Mouse (Mus musculus): ENCODE results near the gene Gm4131. TPM values are rescaled to one million over a fixed set of nuclear protein-coding genes. Genes with fewer than 3 reads are reported as not detected.

Gene Gm4131
- total RNA-seq (2023), result not detected

GRCm38 (mm10) chr14:62566821-62567220 is at the start of gene Gm4131:
TSS of gene Gm4131 (minus strand) at chr14:62566921.

GRCm38 (mm10) chr14:62555309-62555829 is 11.4 kb downstream of the Gm4131 start, which contains the start of gene Fam124a:
TSS of gene Fam124a (plus strand) at chr14:62555737.

GRCm38 (mm10) chr14:62456239-62456747 is 110.4 kb downstream of the Gm4131 start, which contains the start of gene Gucy1b2:
TSS of gene Gucy1b2 (minus strand) at chr14:62456289.

Other genes with a start within 250 kb of the Gm4131 start
- not detected for gene Gucy1b2, start 110.6 kb downstream of the Gm4131 start, total RNA-seq (2023)
- gene Fam124a, start 11.2 kb downstream of the Gm4131 start, total RNA-seq (2023), result 0.83 TPM
- gene Serpine3, start 96.7 kb upstream of the Gm4131 start, total RNA-seq (2023), result not detected
- 86.7 TPM for gene Ints6, start 194.2 kb upstream of the Gm4131 start, total RNA-seq (2023)

Data from CD4-positive naive resting alpha-beta T cell, adult 57 days (primary cell).